Mouse (Mus musculus) heart, embryonic 12.5 days (tissue): Measurements from ENCODE around the gene Ppp3r1. TPM values are rescaled to one million over a fixed set of nuclear protein-coding genes. Genes with fewer than 3 reads are reported as not detected.

Source experiments
- polyA plus RNA-seq: library from polyadenylated mRNA; unstranded; fragments of >200 nt; fragmentation: Nextera tagmentation; extraction: Ambion mirVana; gene quantifications from 2 replicates; pipeline ENCODE4 v1.2.1, GENCODE M21; 2016

Gene Ppp3r1
- polyA plus RNA-seq, 1 experiment from 2014 or later: 85.1 TPM

Other genes with a start within 250 kb of the Ppp3r1 start
- gene Fbxo48, start 207.9 kb upstream of the Ppp3r1 start, polyA plus RNA-seq: 1.1 and 1.3 TPM in 2 replicates
- gene Cnrip1, start 107.7 kb upstream of the Ppp3r1 start, polyA plus RNA-seq: 9.6 and 9.9 TPM in 2 replicates
- gene Plek, start 106.9 kb upstream of the Ppp3r1 start, polyA plus RNA-seq: 6.0 and 7.5 TPM in 2 replicates
- gene Wdr92, start 22.8 kb downstream of the Ppp3r1 start, polyA plus RNA-seq: 21.9 and 22.4 TPM in 2 replicates
- gene Pno1, start 52.3 kb downstream of the Ppp3r1 start, polyA plus RNA-seq: 67.8 and 74.9 TPM in 2 replicates
- 81.1 and 81.5 TPM in 2 replicates for gene C1d, start 98.3 kb downstream of the Ppp3r1 start, polyA plus RNA-seq